Mouse (Mus musculus) heart, postnatal 0 days (tissue): ENCODE measurements around the gene Rnd3.

ENCODE experiments used
- CTCF ChIP-seq: IDR thresholded peaks from 2 replicates; pipeline ENCODE4 v1.5.1; 2016; ENCODE audit warnings: antibody characterized with exemption, control low read depth, low read depth
- EP300 ChIP-seq: IDR thresholded peaks from 2 replicates; pipeline ENCODE4 v1.6.1; 2016; ENCODE audit warnings: antibody characterized with exemption, low read depth

DNA sequence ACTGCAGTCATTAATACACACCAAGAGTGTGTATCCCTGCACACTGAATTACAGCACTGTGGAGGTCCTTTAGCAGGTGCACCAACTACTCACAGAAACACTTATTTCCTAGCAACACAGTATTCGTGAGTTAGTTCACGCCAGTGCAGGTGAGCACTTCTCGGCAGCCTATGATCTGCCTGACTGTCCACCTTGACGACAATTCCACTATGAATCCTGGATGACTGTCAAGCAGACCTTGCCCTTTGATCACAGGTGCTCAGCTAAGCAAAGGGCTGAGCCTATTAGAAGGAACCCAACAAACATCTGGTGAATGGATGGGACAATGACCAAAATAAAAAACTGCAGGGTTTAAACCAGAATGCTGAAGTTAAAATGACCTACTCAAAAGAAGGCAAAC, 20.8 kb downstream of the Rnd3 start:
- no peak for TF ChIP-seq EP300
- no peak for TF ChIP-seq CTCF
